Mouse (Mus musculus) E14TG2a.4 (cell line): ENCODE data around the gene Hist2h2aa2.

Experiments
- CTCF ChIP-seq: conservative IDR thresholded peaks from 2 replicates; pipeline ENCODE4 v1.5.1; 2014; ENCODE audit warnings: low read length
- NANOG ChIP-seq: IDR thresholded peaks from 2 replicates; pipeline ENCODE4 v1.6.1; 2014; ENCODE audit warnings: borderline replicate concordance, low read length, mixed read lengths

DNA sequence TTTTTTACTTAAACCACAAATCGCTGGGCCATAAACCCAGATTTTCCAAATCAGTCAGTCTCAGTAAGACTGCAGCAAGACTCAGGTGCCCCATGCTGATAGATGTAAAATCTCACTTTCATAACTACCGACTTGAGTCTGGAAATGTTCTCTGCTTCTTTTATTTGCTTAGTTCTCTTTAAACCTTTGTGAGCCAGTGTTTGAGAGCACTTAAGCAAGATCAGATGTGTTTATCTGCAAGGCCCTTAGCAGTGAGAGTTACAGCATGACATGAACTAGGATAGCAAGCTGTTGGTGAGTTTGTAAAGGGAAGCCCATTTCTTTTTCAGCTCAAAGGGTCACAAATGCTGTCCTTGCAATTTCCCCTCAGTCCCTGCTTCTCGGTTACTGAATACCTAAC lies 17.1 kb upstream of the Hist2h2aa2 start:
- TF ChIP-seq CTCF (no peak), NANOG (no peak)
